Mouse (Mus musculus) urinary bladder, postnatal 10 days (tissue): ENCODE results near the gene Rdh16.
"Not testable (repeated sequence)": the region's sequence is repeated elsewhere in the genome, so short reads cannot be mapped to it uniquely, and the experiment has no call there.

Experiments
- DNase-seq: peaks from one replicate; pipeline ENCODE4 v3.0.0; 2022; ENCODE audit warnings: low spot score

Rdh16 gene

GRCm38 (mm10) chr10:127834186-127834585, 33.2 kb downstream of the Rdh16 start:
- DNase-seq = not testable (repeated sequence)

- no peak for DNase-seq
Observed at GRCm38 (mm10) chr10:127835292-127835691, 34.3 kb downstream of the Rdh16 start.

DNA sequence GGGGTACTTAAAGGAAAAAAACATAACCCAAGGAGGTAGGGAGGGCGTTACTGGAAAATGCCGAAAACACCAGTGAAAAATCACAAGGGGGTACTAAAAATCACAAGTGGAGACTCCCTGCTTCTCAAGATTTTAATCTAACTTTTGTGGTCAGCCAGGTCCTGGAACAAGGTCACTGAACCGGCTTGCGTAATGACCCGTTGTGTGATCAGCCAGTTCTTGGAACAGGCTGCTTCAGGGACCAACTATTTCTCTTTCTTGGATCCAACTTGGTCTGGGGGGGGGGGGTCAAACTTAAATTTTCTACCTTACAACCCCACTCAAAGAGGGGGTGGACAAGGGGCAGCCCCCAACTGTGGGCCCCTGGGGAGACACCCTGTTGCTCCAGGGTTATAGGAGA, 36.8 kb downstream of the Rdh16 start:
- DNase-seq = not testable (repeated sequence)

GRCm38 (mm10) chr10:127838539-127838938, 37.6 kb downstream of the Rdh16 start:
- DNase-seq = no peak

DNA sequence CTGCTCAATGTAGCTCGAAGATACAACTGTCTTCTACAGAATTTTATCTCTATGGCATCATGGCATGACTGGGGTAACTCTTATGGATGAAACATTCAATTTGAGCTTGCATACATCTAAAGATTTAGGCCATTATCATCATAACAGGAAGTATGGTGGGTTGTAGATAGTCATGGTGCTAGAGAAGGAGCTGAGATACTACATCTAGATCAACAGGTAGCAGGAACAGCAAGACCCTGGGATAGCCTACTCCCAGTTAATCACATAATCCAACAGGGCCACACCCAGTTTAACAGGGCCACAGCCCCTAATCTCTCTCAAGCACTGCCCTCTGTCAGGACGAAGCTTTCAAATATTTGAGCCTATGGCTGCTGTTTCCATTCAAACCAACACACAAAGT, 39.8 kb downstream of the Rdh16 start:
- DNase-seq = no peak

- DNase-seq = not testable (repeated sequence)
Observed at GRCm38 (mm10) chr10:127845945-127846344, 45.0 kb downstream of the Rdh16 start.

GRCm38 (mm10) chr10:127848089-127848488, 47.1 kb downstream of the Rdh16 start:
- DNase-seq = no peak

DNA sequence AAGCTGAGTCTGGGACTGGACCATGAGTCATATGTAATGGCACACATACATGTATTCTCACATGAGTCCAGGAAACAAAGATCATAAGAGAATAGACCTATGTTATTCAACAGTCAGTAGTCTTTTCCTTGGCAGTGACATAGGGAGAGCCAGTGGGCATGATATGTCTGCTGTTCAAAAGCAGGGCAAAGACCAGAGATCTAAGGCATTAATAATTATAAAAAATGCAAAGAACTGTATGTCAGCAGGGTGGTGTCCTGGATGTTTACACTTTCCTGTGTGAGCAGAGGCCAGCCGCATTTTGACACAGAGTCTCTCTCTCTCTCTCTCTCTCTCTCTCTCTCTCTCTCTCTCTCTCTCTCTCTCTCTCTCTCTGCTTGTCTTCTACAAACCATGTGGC, 48.7 kb downstream of the Rdh16 start, which contains the start of gene Rdh19:
Gene Rdh19 (plus strand): TSS at position 301 of the 400 bp plus-strand sequence.
- DNase-seq = no peak

GRCm38 (mm10) chr10:127856376-127856775, 55.4 kb downstream of the Rdh16 start:
- no peak for DNase-seq

- no peak for DNase-seq
Observed at GRCm38 (mm10) chr10:127864931-127865330, 64.0 kb downstream of the Rdh16 start.

DNA sequence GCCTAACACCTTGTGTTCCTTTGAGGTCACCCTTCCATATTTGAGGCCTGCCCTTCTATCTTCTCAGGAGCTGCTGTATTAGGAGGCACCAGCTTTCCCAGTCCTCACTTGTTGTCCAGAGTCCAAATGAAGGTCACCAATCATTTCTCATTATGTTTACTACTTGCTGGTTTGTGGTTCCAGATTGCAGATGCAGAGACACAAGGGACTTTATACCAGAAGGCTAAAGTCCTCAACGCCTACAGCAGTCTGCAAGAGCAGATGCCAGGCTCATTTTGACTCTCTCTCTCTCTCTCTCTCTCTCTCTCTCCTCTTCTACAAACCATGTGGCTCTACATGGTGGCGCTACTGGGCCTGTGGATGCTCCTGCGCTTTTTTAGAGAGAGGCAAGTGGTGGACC, 65.3 kb downstream of the Rdh16 start, which contains the start of gene Rdh16f2:
Gene Rdh16f2 (plus strand): TSS at position 243 of the 400 bp plus-strand sequence.
- no peak for DNase-seq

DNA sequence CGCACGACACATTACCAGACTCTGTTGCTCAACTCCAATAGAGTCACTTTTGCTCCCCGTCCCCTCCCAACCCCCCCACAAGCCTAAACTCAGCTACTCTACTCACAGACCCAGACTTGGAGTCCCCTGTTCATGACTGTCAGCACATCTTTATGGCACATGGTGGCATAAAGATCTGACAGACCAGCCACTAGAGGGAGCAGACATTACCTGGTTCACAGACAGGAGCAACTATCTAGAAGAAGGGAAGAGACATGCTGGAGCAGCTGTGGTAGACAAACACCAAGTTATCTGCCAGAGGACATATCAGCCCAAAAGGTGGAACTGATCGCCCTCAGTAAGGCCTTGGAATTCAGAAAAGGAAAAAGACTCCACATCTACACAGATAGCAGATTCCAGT, 71.5 kb downstream of the Rdh16 start:
- no peak for DNase-seq

DNA sequence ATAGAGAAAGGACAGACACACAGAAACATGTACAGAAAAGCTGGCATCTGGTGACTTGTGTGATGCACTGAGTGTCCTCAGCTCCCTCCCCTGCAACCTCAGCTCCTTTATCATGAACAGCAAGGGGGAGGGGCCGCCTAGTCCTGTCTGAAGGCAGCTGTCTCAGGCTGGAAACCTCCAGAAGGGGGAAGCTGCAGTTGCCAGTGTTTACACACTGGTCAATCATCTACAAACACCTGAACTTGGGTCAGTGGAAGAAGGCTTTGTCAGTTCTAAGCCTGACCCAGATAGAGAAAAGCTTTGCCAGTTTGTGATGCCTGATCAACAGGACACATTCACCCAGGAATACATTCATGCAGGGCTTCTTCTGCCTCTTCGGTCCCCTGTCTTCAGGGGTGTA, 76.7 kb downstream of the Rdh16 start:
- no peak for DNase-seq

DNA sequence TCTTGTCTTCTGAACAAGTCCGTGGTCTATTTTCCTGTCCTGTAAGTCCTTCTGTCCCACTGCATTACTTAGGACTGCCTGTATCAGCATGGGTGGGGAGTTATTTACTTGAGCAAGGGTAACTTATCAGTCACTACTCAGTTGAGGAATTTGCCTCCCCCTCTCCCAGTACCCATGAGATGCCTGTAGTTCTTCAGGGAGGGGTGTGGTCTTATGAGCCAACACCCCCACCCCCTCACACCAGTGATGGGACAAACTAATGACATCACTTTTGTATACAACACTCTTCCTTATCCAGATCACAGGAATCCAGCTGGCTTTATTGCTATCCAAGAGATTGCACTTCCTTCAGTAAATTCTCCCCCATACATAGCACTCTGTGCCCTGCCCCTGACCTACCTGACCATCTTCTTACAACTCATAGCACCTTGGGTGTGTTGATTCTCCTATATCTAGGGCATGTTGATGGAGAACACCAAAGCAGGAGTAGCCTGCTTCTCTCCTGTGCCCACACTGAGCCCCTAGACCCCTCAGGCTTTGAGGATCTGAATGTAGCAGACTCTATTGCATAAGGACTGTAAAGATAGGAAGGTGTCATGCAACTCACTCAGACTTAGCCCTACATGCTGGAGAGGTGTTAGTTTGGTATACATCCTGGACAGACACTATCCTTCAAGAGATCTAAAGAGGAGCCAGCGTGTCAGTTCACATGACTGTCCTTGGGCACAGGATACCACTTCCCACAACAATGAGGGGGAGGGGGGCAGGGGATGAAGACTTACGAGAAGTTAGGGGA, 77.5 kb downstream of the Rdh16 start:
- DNase-seq = no peak

DNA sequence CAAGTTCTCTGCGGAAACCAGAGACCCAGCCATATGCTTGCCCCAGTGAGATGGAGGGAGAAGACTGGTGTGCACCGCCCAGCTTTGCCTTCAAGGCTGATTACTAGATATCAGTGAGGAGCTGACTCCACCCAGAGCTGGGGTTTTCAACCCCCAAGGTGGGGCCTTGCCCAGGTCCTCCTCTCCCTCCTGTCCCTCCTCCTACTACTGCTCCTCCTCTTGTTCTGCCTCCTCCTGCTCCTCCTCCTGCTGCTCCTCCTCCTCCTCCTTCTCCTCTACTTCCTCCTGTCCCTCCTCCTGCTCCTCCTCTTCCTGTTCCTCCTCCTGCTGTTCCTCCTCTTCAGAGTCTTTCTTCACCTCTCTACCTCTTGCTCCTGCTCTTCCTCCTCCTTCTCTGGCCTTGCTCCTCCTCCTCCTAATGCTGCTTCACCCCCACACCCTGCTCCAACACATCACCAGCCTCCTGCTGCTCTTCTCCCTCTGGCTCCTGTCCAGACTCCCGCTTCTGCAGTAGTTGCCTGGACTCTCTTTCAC, 78.3 kb downstream of the Rdh16 start:
- DNase-seq = no peak

DNA sequence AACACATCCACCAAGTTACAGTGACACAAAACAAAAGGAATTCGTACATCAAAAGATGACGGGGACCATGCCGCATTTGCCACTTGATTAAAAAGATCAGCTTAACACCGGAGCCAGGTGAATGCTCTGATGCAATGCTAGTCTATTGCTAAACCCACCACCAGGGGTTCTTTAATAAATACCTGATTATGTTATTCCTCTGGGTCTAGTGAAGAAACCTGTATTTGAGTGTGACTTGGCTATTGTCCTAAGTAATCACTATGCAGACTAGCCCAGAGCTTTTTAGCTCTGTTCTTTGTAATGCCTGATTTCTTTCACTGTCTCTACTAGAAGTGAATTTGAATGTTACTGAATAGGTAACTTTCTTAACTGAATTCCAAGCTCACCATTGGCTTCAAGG, 80.1 kb downstream of the Rdh16 start:
- no peak for DNase-seq

- DNase-seq = no peak
Observed at GRCm38 (mm10) chr10:127886551-127886950, 85.6 kb downstream of the Rdh16 start.

- DNase-seq = no peak
Observed at GRCm38 (mm10) chr10:127886971-127887370, 86.0 kb downstream of the Rdh16 start.

DNA sequence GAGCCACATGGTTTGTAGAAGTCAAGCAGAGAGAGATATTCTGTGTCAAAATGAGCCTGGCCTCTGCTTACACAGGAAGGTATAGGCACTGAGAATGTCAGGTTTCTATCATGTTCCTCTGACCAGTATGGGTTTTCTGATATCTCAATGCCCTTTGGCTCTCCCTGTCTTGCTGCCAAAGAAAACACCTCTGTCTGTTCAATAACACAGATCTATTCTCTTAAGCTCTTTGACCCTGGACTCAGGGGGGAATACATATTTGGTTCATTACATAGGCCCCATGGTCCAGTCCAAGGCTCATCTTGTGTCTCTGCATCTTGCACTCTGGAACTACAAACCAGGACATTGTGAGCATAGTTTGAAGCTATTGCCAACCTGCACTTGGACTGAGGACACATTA, 87.7 kb downstream of the Rdh16 start, which contains the start of gene Rdh7:
Gene Rdh7 (minus strand): TSS at position 213 of the 400 bp plus-strand sequence.
- no peak for DNase-seq

DNA sequence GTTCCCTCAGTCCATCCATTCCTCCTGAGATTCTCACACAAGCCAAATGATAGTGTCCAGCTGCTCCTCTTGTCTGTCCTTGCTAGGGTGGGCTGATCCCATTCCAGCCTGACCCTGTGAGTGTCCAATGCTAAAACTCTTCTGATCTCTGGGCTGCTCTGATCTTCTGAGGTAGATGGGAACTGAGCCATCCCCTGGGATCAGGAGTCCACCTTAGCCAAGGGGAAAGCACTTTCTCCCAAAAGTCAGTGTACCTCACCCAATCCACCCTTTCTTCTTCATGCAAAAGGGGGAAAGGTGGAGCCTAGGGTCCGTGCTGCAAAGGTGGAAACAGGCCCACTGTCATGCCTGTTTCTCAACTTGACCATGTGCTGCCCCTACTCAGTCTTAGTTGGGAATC, 90.5 kb downstream of the Rdh16 start:
- DNase-seq = no peak

- not testable (repeated sequence) for DNase-seq
Observed at GRCm38 (mm10) chr10:127893163-127894022, 92.4 kb downstream of the Rdh16 start.
